Mouse (Mus musculus) embryonic facial prominence, embryonic 11.5 days (tissue): ENCODE measurements at regions not wholly inside any gene's neighbourhood (a gene's known extent, or its start where the extent isn't known, plus 50 kb on each side); places are given as distances from the start of the nearest gene placed in this dataset.
"Not testable (repeated sequence)": the region's sequence is repeated elsewhere in the genome, so short reads cannot be mapped to it uniquely, and the experiment has no call there.

Experiments
- ATAC-seq: fragments of 200-750 bp; cut with Nextera tagmentation; replicated peaks from 2 replicates; pipeline ENCODE4 v1.8.0; 2017; ENCODE audit warnings: low read depth; ENCODE audit not compliant: insufficient number of reproducible peaks, low FRiP score, low TSS enrichment
- DNase-seq: peaks from one replicate; pipeline ENCODE4 v3.0.0-alpha.2; 2015; ENCODE audit warnings: low spot score
- H3K27ac ChIP-seq: fragments of 300-500 bp; sonication (generic); replicated peaks from 2 replicates; pipeline ENCODE4 v1.5.1; 2014; ENCODE audit warnings: mild to moderate bottlenecking, low read depth, low read length, control low read depth
- H3K27me3 ChIP-seq: fragments of 300-500 bp; sonication (generic); 2 replicates; pipeline ENCODE4 v1.6.1; 2014; ENCODE audit warnings: mild to moderate bottlenecking, low read length, moderate library complexity, mixed read lengths; ENCODE audit not compliant: control insufficient read depth, insufficient read depth
- H3K36me3 ChIP-seq: fragments of 300-500 bp; sonication (generic); replicated peaks from 2 replicates; pipeline ENCODE4 v1.6.1; 2014; ENCODE audit warnings: low read depth, mild to moderate bottlenecking, low read length, moderate library complexity, mixed read lengths; ENCODE audit not compliant: control insufficient read depth, insufficient read depth
- H3K4me1 ChIP-seq: fragments of 300-500 bp; sonication (generic); 2 replicates; pipeline ENCODE4 v1.6.1; 2014; ENCODE audit warnings: low read length, mixed read lengths; ENCODE audit not compliant: control insufficient read depth, insufficient read depth
- H3K4me2 ChIP-seq: fragments of 300-500 bp; sonication (generic); 2 replicates; pipeline ENCODE4 v1.6.1; 2014; ENCODE audit warnings: low read depth, mild to moderate bottlenecking, control low read depth, low read length, moderate library complexity
- H3K4me3 ChIP-seq: fragments of 300-500 bp; sonication (generic); 2 replicates; pipeline ENCODE4 v1.5.1; 2014; ENCODE audit warnings: low read depth, low read length, control low read depth
- H3K9ac ChIP-seq: fragments of 300-500 bp; sonication (generic); replicated peaks from 2 replicates; pipeline ENCODE4 v1.6.1; 2014; ENCODE audit warnings: mild to moderate bottlenecking, control low read depth, low read length
- H3K9me3 ChIP-seq: fragments of 300-500 bp; sonication (generic); replicated peaks from 2 replicates; pipeline ENCODE4 v1.6.1; 2016; ENCODE audit warnings: mild to moderate bottlenecking, low read length, inconsistent platforms, mixed read lengths; ENCODE audit not compliant: control insufficient read depth
- WGBS: fragments of 180-500 bp; shearing (Covaris S2); extraction: QIAGEN DNeasy Blood & Tissue Kit; methylation state at CpG from one replicate; pipeline ENCODE4 v1.1.7; 2014; 5-methylcytosine and 5-hydroxymethylcytosine counted together

DNA sequence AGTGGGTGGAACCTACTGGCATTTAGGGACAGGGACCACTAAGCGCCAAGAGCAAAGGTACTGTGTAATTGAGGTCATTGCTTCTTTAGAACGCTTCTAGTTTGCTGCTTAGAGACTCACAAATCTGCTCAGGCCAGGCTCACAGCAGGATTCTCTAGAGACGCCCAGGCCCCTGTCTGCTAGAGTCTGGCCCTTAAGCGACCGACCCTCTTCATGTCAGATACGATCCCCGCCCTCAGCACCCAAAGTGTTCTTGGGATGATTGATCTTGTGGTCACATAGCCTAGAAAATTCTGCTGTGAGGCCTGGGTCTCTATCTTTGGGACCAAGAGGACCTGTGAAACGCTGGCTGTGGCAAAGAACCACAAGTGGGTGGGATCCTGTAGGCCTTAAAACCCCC lies 109.9 kb upstream of the Ywhaq start:
- 83% methylated on average over 8 of the region's 8 CpGs for WGBS

GRCm38 (mm10) chr12:21526906-21527305 lies 109.5 kb upstream of the Ywhaq start:
- not testable (repeated sequence) for H3K9ac ChIP-seq, H3K9me3 ChIP-seq, DNase-seq, H3K27me3 ChIP-seq, H3K36me3 ChIP-seq, H3K4me3 ChIP-seq, H3K4me1 ChIP-seq, H3K27ac ChIP-seq, H3K4me2 ChIP-seq, ATAC-seq
- 82% methylated on average over 2 of the region's 2 CpGs for WGBS

More for the DNA sequence above, 109.9 kb upstream of the Ywhaq start:
- not testable (repeated sequence) for DNase-seq, H3K4me3 ChIP-seq, H3K36me3 ChIP-seq, ATAC-seq, H3K9ac ChIP-seq, H3K9me3 ChIP-seq, H3K4me2 ChIP-seq, H3K4me1 ChIP-seq, H3K27me3 ChIP-seq, H3K27ac ChIP-seq

DNA sequence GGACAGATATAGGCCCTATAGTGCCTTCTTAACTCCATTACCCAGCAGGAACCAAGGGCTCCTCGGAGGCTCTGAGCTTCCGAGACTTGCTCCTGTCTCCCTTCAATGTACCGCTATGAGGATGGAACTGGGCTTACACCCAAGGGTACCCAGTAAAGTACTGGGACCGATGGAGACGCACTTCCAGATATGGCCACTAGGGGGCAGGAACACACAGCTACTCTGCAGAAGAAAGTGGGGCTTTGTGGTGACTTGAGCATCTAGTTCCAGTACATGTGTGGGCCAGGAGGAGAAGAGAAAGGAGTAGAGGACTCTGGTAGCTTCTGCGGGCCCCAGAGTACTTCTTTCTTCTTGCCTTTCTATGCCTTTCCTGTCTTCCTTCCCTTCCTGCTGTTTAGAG lies 108.1 kb upstream of the Ywhaq start:
- H3K4me2 ChIP-seq, DNase-seq, H3K27ac ChIP-seq, ATAC-seq, H3K27me3 ChIP-seq, H3K9ac ChIP-seq, H3K4me3 ChIP-seq, H3K4me1 ChIP-seq, H3K9me3 ChIP-seq, H3K36me3 ChIP-seq: not testable (repeated sequence)
- WGBS = 30% methylated on average over 6 of the region's 6 CpGs

DNA sequence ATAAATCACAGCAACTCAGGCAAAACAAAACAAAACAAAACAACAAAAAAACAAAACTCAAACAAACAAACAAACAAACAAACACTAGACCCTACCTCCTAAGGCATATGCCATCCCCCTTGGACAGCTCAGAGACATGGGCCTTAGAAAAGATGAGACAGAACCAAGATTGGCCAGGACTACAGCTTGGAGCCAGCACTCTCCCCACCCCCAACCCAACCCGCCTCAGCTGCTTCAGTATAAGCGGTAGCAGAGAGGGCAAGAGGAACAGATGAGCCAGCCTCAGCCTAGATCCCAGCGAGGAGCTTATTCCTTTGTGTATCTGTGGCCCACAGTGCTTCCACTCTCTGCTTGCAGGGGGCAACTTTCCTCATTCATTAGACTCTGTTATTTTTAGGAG lies 105.2 kb upstream of the Ywhaq start:
- Histone ChIP-seq H3K9ac (no peak overlapping the region), H3K27me3 (no peaks in the 10 kb centered on the region), H3K27ac (no peak overlapping the region), H3K36me3 (no peaks in the 10 kb centered on the region), H3K4me1 (no peaks in the 10 kb centered on the region), H3K4me2 (no peak overlapping the region), H3K4me3 (no peak overlapping the region), H3K9me3 (no peaks in the 10 kb centered on the region)
- no peak for DNase-seq
- 47% methylated on average over 3 of the region's 3 CpGs for WGBS
- no peak for ATAC-seq

- DNase-seq = no peak
- no peak overlapping the region for H3K9ac ChIP-seq
- H3K4me1 ChIP-seq = no peaks in the 10 kb centered on the region
- H3K4me3 ChIP-seq = no peak overlapping the region
- no peak overlapping the region for H3K27ac ChIP-seq
- ATAC-seq = no peak
- H3K27me3 ChIP-seq = no peaks in the 10 kb centered on the region
- peaks cover 2% of the 10 kb centered on the region; the same call in 1 of the 2 replicates for H3K9me3 ChIP-seq
- no peaks in the 10 kb centered on the region for H3K36me3 ChIP-seq
- 59% methylated on average over 3 of the region's 3 CpGs for WGBS
- no peak overlapping the region for H3K4me2 ChIP-seq
Observed at GRCm38 (mm10) chr12:21519058-21519457, 101.6 kb upstream of the Ywhaq start.

DNA sequence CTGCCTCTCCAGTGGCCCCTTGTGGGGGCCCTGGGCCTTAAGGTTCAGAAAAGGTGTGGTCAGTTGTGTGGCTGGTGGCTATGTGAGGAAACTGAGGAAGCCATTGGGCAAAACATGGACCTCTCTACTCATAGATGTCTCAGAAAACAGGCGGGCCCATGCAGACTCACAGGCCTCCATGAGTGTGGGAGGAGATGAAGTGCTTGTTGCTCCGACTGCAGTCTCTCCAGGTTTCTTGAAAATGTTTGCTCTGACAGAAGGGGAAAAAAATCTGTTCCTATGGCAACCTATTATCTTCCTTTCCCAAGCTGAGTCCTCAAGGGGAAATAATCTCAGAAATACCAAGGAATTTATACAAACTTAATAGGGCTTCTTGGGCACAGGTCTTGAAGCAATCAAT lies 95.3 kb upstream of the Ywhaq start:
- Histone ChIP-seq H3K4me1 (no peaks in the 10 kb centered on the region), H3K36me3 (no peaks in the 10 kb centered on the region)
- DNase-seq = no peak

DNA sequence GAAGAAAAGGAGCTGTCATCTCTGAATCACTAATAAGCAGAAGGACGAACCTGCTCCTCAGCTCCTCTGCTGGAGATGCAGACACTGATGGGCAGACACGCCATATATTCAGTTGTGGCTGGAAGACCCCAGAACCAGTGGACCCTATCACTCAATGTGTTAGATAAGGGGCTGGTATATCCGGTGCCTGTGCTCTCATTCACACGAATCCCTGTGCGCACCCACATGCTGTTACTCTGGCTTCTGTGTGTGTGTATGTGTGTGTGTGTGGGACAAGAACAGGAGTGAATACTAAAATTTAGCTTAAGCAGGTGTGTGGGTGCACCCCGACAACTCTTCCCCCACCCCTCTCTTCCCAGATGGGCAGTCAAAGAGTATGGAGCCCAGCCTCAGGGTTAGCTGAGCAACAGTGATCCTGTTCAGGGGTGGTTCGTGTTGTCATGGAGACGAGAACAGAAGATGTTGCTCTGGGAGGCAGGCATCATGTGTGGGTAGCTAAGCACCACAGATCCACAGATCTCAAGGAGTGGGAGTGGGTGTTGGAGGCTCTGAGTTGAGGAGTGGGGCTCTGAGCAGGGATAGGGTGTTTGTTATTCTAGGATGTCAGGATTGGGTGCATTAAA lies 93.7 kb upstream of the Ywhaq start:
- Histone ChIP-seq H3K9ac (no peak overlapping the region), H3K4me3 (no peak overlapping the region), H3K4me2 (no peak overlapping the region), H3K27me3 (no peaks in the 10 kb centered on the region), H3K4me1 (no peaks in the 10 kb centered on the region), H3K36me3 (no peaks in the 10 kb centered on the region), H3K9me3 (no peaks in the 10 kb centered on the region), H3K27ac (no peak overlapping the region)
- DNase-seq (no peak), ATAC-seq (no peak)
- WGBS = 76% methylated on average over 8 of the region's 8 CpGs

More for the DNA sequence above, 95.3 kb upstream of the Ywhaq start:
- no peak overlapping the region for H3K4me3 ChIP-seq
- no peak overlapping the region for H3K27ac ChIP-seq
- H3K9me3 ChIP-seq = peaks cover 2% of the 10 kb centered on the region; the same call in 1 of the 2 replicates
- H3K4me2 ChIP-seq = no peak overlapping the region
- H3K27me3 ChIP-seq = no peaks in the 10 kb centered on the region
- 82% methylated on average over 2 of the region's 2 CpGs for WGBS
- no peak overlapping the region for H3K9ac ChIP-seq
- no peak for ATAC-seq

- no peak overlapping the region for H3K27ac ChIP-seq
- no peaks in the 10 kb centered on the region for H3K4me1 ChIP-seq
- no peak overlapping the region for H3K4me3 ChIP-seq
- no peaks in the 10 kb centered on the region for H3K27me3 ChIP-seq
- ATAC-seq (no peak), DNase-seq (no peak)
- no peak overlapping the region for H3K4me2 ChIP-seq
- WGBS = 54% methylated on average over 1 of the region's 1 CpGs
- no peak overlapping the region for H3K9ac ChIP-seq
- no peaks in the 10 kb centered on the region for H3K9me3 ChIP-seq
- H3K36me3 ChIP-seq = no peaks in the 10 kb centered on the region
Observed at GRCm38 (mm10) chr12:21507080-21507479, 89.6 kb upstream of the Ywhaq start.
